Mouse (Mus musculus) cortical plate, adult 2 months (tissue): ENCODE measurements at regions not wholly inside any gene's neighbourhood (a gene's known extent, or its start where the extent isn't known, plus 50 kb on each side); places are given as distances from the start of the nearest gene placed in this dataset.

ENCODE experiments used
- CTCF ChIP-seq: fragments of 200-500 bp; IDR thresholded peaks from 2 replicates; pipeline ENCODE4 v1.5.1; 2011; ENCODE audit warnings: mild to moderate bottlenecking, control low read depth, low read length; ENCODE audit not compliant: insufficient read depth; ENCODE audit errors: extremely low read depth
- POLR2A ChIP-seq: fragments of 200-500 bp; IDR thresholded peaks from 2 replicates; pipeline ENCODE4 v1.6.1; 2011; ENCODE audit warnings: mild to moderate bottlenecking, low read length, control low read depth; ENCODE audit not compliant: insufficient read depth; ENCODE audit errors: extremely low read depth

DNA sequence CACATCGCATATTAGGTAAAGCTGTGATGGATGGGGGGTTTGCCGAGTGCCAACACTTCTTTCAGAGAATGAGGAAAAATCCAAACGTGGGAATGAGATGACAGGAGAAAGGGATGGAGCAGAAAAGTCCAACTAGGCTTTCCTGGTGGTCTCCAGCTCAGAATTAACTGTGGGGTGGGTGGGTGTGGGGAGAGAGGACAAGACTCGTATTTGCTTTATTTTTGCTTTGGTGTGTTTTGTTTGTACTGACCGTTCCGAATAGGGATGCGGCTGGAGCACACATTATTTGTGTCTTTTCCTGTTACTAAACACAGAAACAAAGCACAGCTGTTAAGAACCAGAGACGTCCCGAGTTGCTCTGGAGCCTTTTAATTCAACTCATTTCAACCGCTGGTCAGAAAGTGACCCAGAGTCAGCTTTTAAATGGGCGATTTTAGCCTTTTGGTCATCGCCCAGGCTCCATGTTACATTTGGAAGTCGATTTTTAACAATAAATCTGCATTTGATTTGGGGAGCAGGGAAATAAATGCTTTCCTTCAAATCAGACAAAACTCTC, 136.7 kb downstream of the Gm10295 start:
- TF ChIP-seq POLR2A (no peak), CTCF (no peak)
